Mouse (Mus musculus) MEL (cell line): ENCODE measurements around the gene a. TPM values are rescaled to one million over a fixed set of nuclear protein-coding genes. Genes with fewer than 3 reads are reported as not detected.

ENCODE experiments used
- DNase-seq: peaks from one replicate; pipeline ENCODE4 v3.0.0; 2011; ENCODE audit warnings: low read depth, low spot score
- H3K27ac ChIP-seq: 2 replicates; pipeline ENCODE4 v1.5.1; 2012; ENCODE audit warnings: low read depth, mild to moderate bottlenecking, control low read depth, low read length, moderate library complexity; ENCODE audit not compliant: control insufficient read depth
- H3K27me3 ChIP-seq, 2 experiments: fragments of 150-350 bp in 1 of 2; sonication (generic) in 1 of 2; 2 replicates each; pipeline ENCODE4 v1.6.1; 2012; ENCODE audit warnings: low read length in 2 of 2, mild to moderate bottlenecking in 2 of 2, improper control_type of control experiment in 1 of 2, moderate library complexity in 1 of 2; ENCODE audit not compliant: insufficient read depth in 2 of 2, control insufficient read depth in 1 of 2
- H3K36me3 ChIP-seq, 2 experiments: 2 replicates each; pipeline ENCODE4 v1.6.1; 2012 to 2014; ENCODE audit warnings: low read length in 2 of 2, improper control_type of control experiment in 1 of 2, inconsistent platforms in 1 of 2, mild to moderate bottlenecking in 1 of 2; ENCODE audit not compliant: insufficient read depth in 2 of 2, control insufficient read depth in 1 of 2
- H3K4me1 ChIP-seq, 2 experiments: fragments of 150-350 bp in 1 of 2; sonication (generic) in 1 of 2; 2 replicates each; pipeline ENCODE4 v1.6.1; 2012; ENCODE audit warnings: low read length in 2 of 2, improper control_type of control experiment in 1 of 2, mild to moderate bottlenecking in 1 of 2; ENCODE audit not compliant: insufficient read depth in 2 of 2, control insufficient read depth in 1 of 2
- H3K4me3 ChIP-seq, 2 experiments: fragments of 150-350 bp in 1 of 2; sonication (generic) in 1 of 2; 2 replicates each; pipeline ENCODE4 v1.5.1; 2012; ENCODE audit warnings: low read depth in 2 of 2, low read length in 2 of 2, mild to moderate bottlenecking in 2 of 2, moderate library complexity in 2 of 2, control low read depth in 1 of 2, improper control_type of control experiment in 1 of 2; ENCODE audit not compliant: control insufficient read depth in 1 of 2, insufficient read depth in 1 of 2
- H3K79me2 ChIP-seq: 2 replicates; pipeline ENCODE4 v1.6.1; 2012; ENCODE audit warnings: mild to moderate bottlenecking, low read length, moderate library complexity; ENCODE audit not compliant: control insufficient read depth, poor library complexity, insufficient read depth
- H3K9ac ChIP-seq: 2 replicates; pipeline ENCODE4 v1.6.1; 2012; ENCODE audit warnings: low read depth, mild to moderate bottlenecking, control low read depth, low read length, moderate library complexity; ENCODE audit not compliant: control insufficient read depth, poor library complexity, severe bottlenecking
- H3K9me3 ChIP-seq: fragments of 150-350 bp; sonication (generic); replicated peaks from 2 replicates; pipeline ENCODE4 v1.6.1; 2012; ENCODE audit warnings: mild to moderate bottlenecking, low read length, improper control_type of control experiment, moderate library complexity; ENCODE audit not compliant: insufficient read depth
- BHLHE40 ChIP-seq: IDR thresholded peaks from 2 replicates; pipeline ENCODE4 v1.6.1; 2012; ENCODE audit warnings: low read depth, mild to moderate bottlenecking, inconsistent platforms, low read length, improper control_type of control experiment, borderline replicate concordance
- CHD1 ChIP-seq: IDR thresholded peaks from 2 replicates; pipeline ENCODE4 v1.6.1; 2012; ENCODE audit warnings: low read depth, mild to moderate bottlenecking, inconsistent platforms, low read length, improper control_type of control experiment
- CHD2 ChIP-seq: IDR thresholded peaks from 2 replicates; pipeline ENCODE4 v1.6.1; 2011; ENCODE audit warnings: low read length, improper control_type of control experiment
- CTCF ChIP-seq, 3 experiments: IDR thresholded peaks in 2 of 3; conservative IDR thresholded peaks in 1 of 3; 2 replicates each; pipeline ENCODE4 v1.5.1; 2011 to 2012; ENCODE audit warnings: low read length in 3 of 3, low read depth in 2 of 3, mild to moderate bottlenecking in 2 of 3, improper control_type of control experiment in 1 of 3, inconsistent platforms in 1 of 3, mixed read lengths in 1 of 3, moderate library complexity in 1 of 3; ENCODE audit not compliant: control insufficient read depth in 1 of 3, insufficient read depth in 1 of 3, poor library complexity in 1 of 3, severe bottlenecking in 1 of 3
- E2F4 ChIP-seq: IDR thresholded peaks from 2 replicates; pipeline ENCODE4 v1.6.1; 2011; ENCODE audit warnings: low read depth, low read length, improper control_type of control experiment, borderline replicate concordance
- ELF1 ChIP-seq: IDR thresholded peaks from 2 replicates; pipeline ENCODE4 v1.6.1; 2014; ENCODE audit warnings: low read depth, mild to moderate bottlenecking, inconsistent platforms, low read length, improper control_type of control experiment, moderate library complexity
- ETS1 ChIP-seq: IDR thresholded peaks from 2 replicates; pipeline ENCODE4 v1.6.1; 2012; ENCODE audit warnings: low read depth, mild to moderate bottlenecking, inconsistent platforms, low read length, improper control_type of control experiment, moderate library complexity
- GABPA ChIP-seq: IDR thresholded peaks from 2 replicates; pipeline ENCODE4 v1.6.1; 2012; ENCODE audit warnings: low read depth, mild to moderate bottlenecking, inconsistent platforms, low read length, improper control_type of control experiment, moderate library complexity
- GATA1 ChIP-seq: IDR thresholded peaks from 2 replicates; pipeline ENCODE4 v1.6.1; 2011; ENCODE audit warnings: low read depth, low read length, improper control_type of control experiment
- JUND ChIP-seq: IDR thresholded peaks from 2 replicates; pipeline ENCODE4 v1.6.1; 2011; ENCODE audit warnings: low read depth, mild to moderate bottlenecking, improper control_type of control experiment, low read length
- KAT2A ChIP-seq: conservative IDR thresholded peaks from 2 replicates; pipeline ENCODE4 v1.6.1; 2012; ENCODE audit warnings: low read depth, low read length, improper control_type of control experiment, inconsistent platforms
- MAFK ChIP-seq: IDR thresholded peaks from 2 replicates; pipeline ENCODE4 v1.6.1; 2011; ENCODE audit warnings: low read depth, mild to moderate bottlenecking, low read length, improper control_type of control experiment, borderline replicate concordance
- MAX ChIP-seq: IDR thresholded peaks from 2 replicates; pipeline ENCODE4 v1.6.1; 2011; ENCODE audit warnings: low read length, improper control_type of control experiment
- MXI1 ChIP-seq: IDR thresholded peaks from 2 replicates; pipeline ENCODE4 v1.6.1; 2011; ENCODE audit warnings: mild to moderate bottlenecking, low read depth, low read length, improper control_type of control experiment
- MYC ChIP-seq: IDR thresholded peaks from 2 replicates; pipeline ENCODE4 v1.6.1; 2011; ENCODE audit warnings: low read depth, mild to moderate bottlenecking, low read length, improper control_type of control experiment, moderate library complexity
- NRF1 ChIP-seq: IDR thresholded peaks from 2 replicates; pipeline ENCODE4 v1.6.1; 2014; ENCODE audit warnings: low read depth, mild to moderate bottlenecking, inconsistent platforms, low read length, improper control_type of control experiment, moderate library complexity; ENCODE audit not compliant: poor library complexity, insufficient read depth, severe bottlenecking
- POLR2AphosphoS2 ChIP-seq: IDR thresholded peaks from 2 replicates; pipeline ENCODE4 v1.6.1; 2011; ENCODE audit warnings: low read length, improper control_type of control experiment
- RCOR1 ChIP-seq: IDR thresholded peaks from 2 replicates; pipeline ENCODE4 v1.6.1; 2012; ENCODE audit warnings: low read depth, mild to moderate bottlenecking, inconsistent platforms, low read length, improper control_type of control experiment
- SIN3A ChIP-seq: IDR thresholded peaks from 2 replicates; pipeline ENCODE4 v1.6.1; 2012; ENCODE audit warnings: low read length, improper control_type of control experiment, inconsistent platforms
- TBP ChIP-seq: IDR thresholded peaks from 2 replicates; pipeline ENCODE4 v1.8.0; 2011; ENCODE audit warnings: low read depth, low read length, improper control_type of control experiment
- TCF12 ChIP-seq: IDR thresholded peaks from 2 replicates; pipeline ENCODE4 v1.6.1; 2014; ENCODE audit warnings: low read depth, mild to moderate bottlenecking, inconsistent platforms, low read length, improper control_type of control experiment, moderate library complexity
- USF1 ChIP-seq: IDR thresholded peaks from 2 replicates; pipeline ENCODE4 v1.6.1; 2014; ENCODE audit warnings: low read depth, mild to moderate bottlenecking, inconsistent platforms, low read length, improper control_type of control experiment, moderate library complexity
- ZKSCAN1 ChIP-seq: IDR thresholded peaks from 2 replicates; pipeline ENCODE4 v1.6.1; 2012; ENCODE audit warnings: low read depth, mild to moderate bottlenecking, inconsistent platforms, low read length, improper control_type of control experiment, moderate library complexity
- ZMIZ1 ChIP-seq: IDR thresholded peaks from 2 replicates; pipeline ENCODE4 v1.6.1; 2012; ENCODE audit warnings: low read depth, mild to moderate bottlenecking, inconsistent platforms, low read length, improper control_type of control experiment, moderate library complexity
- ZNF384 ChIP-seq: IDR thresholded peaks from 2 replicates; pipeline ENCODE4 v1.6.1; 2012; ENCODE audit warnings: low read depth, mild to moderate bottlenecking, inconsistent platforms, low read length, improper control_type of control experiment
- polyA plus RNA-seq, 2 experiments: library from polyadenylated mRNA; stranded (reverse) in 1 of 2; unstranded in 1 of 2; fragments of >175 nt in 1 of 2; fragments of >200 nt in 1 of 2; gene quantifications; 2 replicates each; pipeline versions ENCODE4 v1.2.1 to v1.2.4; 2012; ENCODE audit warnings: low replicate concordance in 2 of 2, low read depth in 1 of 2; ENCODE audit not compliant: insufficient read length in 2 of 2, insufficient read depth in 1 of 2, missing spikeins in 1 of 2
- total RNA-seq: library from RNA; depleted of rRNA; stranded (reverse); fragments of 300-350 nt; gene quantifications from 2 replicates; pipeline ENCODE4 v1.2.3, GENCODE M21; 2012

The a gene
- total and polyA plus RNA-seq, 3 experiments = not detected

DNA sequence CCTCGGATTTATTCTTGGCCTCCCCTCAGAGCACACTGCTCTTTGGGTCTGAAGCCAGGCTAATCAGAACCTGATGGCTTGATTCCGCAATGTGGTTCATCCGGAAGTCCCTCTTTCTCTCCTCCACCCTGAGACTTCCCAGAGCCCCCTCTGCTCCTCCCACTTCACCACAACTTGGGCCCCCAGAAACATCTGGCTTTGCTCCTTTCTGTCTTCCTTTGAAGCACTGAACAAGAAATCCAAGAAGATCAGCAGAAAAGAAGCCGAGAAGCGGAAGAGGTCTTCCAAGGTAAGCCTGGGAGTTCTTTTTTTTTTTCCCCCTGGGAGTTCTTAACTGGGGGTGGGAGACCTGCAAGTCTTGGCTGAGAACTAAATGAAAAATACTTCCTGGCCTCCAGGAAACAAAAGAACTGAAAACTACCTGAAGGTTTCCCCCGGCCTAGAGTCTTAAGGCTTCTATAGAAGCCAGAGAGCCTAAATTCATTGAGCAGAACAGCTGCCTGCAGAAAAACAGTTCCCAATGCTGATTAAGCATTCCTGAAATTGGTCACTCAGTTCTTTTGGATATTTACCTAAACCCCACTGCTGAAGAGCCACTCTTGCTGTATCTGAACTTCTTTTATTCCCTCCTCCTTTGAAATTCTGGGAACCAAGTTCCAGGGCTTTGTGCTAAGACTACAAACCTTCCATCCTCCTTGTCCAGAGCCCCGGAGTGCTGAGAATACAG, 256.4 kb downstream of the a start:
- Histone ChIP-seq H3K79me2 (peaks cover 2% of the 10 kb centered on the region; the same call in 1 of the 2 replicates), H3K27ac (no peak overlapping the region), H3K4me3 (no peak overlapping the region), H3K4me1 (peaks cover 7 to 11% of the 10 kb centered on the region in 2 experiments), H3K9me3 (no peaks in the 10 kb centered on the region), H3K9ac (no peak overlapping the region), H3K36me3 (peaks cover 0 to 15% of the 10 kb centered on the region in 2 experiments; a peak in 2 of 4 replicates), H3K27me3 (no peaks in the 10 kb centered on the region)
- TF ChIP-seq RCOR1 = no peak
- no peak for TF ChIP-seq MXI1
- TF ChIP-seq MAFK = no peak
- TF ChIP-seq ZNF384 = no peak
- TF ChIP-seq ETS1 = no peak
- no peak for TF ChIP-seq ZKSCAN1
- TF ChIP-seq CHD1 = no peak
- TF ChIP-seq NRF1 = no peak
- no peak for TF ChIP-seq TBP
- no peak for TF ChIP-seq USF1
- TF ChIP-seq POLR2AphosphoS2 = no peak
- TF ChIP-seq ELF1 = no peak
- no peak for TF ChIP-seq E2F4
- TF ChIP-seq ZMIZ1 = no peak
- no peak for TF ChIP-seq CTCF (IDR thresholded peaks at IDR 0.05 in 2 of 3, conservative IDR thresholded peaks at IDR 0.05 in 1 of 3; ENCODE audit: control insufficient read depth in 1 of 3, insufficient read depth in 1 of 3, low read depth in 2 of 3, low read length in 3 of 3, poor library complexity in 1 of 3, severe bottlenecking in 1 of 3)
- no peak for TF ChIP-seq GATA1
- TF ChIP-seq CHD2 = no peak
- TF ChIP-seq GABPA = no peak
- TF ChIP-seq MAX = no peak
- no peak for DNase-seq

DNA sequence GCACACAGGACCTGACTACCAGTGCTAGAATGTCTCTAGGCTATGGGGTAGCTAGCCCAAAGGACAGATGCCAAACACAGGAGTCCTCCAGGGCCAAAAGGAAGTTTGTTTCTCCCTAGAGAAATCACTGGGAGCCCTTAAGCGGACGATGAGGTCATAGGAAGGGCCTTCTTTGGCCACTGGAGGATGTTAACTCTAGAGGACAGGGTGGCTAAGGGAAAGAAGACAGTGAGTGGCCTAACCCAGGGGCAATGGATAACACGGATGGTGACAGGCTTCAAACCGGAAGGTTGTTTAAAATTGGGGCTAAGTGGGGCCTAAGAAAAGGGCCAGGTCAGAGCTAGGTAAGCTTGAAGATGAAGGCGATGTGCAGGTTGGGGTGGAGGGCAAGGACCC, 258.9 kb downstream of the a start:
- H3K27me3 ChIP-seq = no peaks in the 10 kb centered on the region
- peak overlapping the region; percentile 57 to 91 for H3K4me3 ChIP-seq
- H3K4me1 ChIP-seq = peaks cover 7 to 11% of the 10 kb centered on the region in 2 experiments
- no peaks in the 10 kb centered on the region for H3K9me3 ChIP-seq
- peaks cover 2% of the 10 kb centered on the region; the same call in 1 of the 2 replicates for H3K79me2 ChIP-seq
- peaks cover 0 to 15% of the 10 kb centered on the region in 2 experiments; a peak in 2 of 4 replicates for H3K36me3 ChIP-seq
- TF ChIP-seq JUND (no peak), BHLHE40 (no peak), MYC (no peak), ZNF384 (no peak), SIN3A (no peak), CTCF (IDR thresholded peaks at IDR 0.05 in 2 of 3, conservative IDR thresholded peaks at IDR 0.05 in 1 of 3; ENCODE audit: control insufficient read depth in 1 of 3, insufficient read depth in 1 of 3, low read depth in 2 of 3, low read length in 3 of 3, poor library complexity in 1 of 3, severe bottlenecking in 1 of 3) (no peak), TCF12 (no peak), KAT2A (no peak), ZKSCAN1 (no peak)
- H3K27ac ChIP-seq = peak overlapping the region; percentile 65; the same call in 1 of the 2 replicates
- H3K9ac ChIP-seq = peak overlapping the region; percentile 88
- DNase-seq = no peak
